Mouse (Mus musculus): Measurements from ENCODE around the gene Ganc. TPM values are rescaled to one million over a fixed set of nuclear protein-coding genes. Genes with fewer than 3 reads are reported as not detected.

Ganc gene
- total RNA-seq, 2 experiments from 2014 or later, result 27.6 to 29.0 TPM

DNA sequence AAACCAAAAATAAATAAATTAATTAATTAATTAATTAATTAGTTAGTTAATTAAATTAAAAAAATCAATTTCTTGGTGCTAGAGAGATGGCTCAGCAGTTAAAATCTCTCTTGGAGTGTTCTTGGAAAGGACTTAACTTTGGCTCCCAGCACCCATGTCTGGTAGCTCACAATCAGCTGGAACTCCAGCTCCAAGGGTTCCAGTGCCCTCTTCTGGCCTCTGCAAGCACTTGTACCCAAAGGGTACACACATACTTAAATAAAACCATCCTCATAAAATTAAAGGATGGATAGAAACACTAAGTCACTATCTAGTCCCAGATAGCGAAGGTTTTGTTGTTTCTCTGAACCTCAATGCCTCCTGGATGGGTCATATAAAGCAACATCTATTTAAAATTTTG, 43.6 kb downstream of the Ganc start:
- DNase-seq (ENCODE audit: low spot score in 2 of 2), result no peak

GRCm38 (mm10) chr2:120450724-120451123, 47.0 kb downstream of the Ganc start:
- DNase-seq (ENCODE audit: low spot score in 2 of 2), result no peak

GRCm38 (mm10) chr2:120452600-120452999, 48.9 kb downstream of the Ganc start:
- no peak for DNase-seq (ENCODE audit: low spot score in 2 of 2)

- no peak for DNase-seq (ENCODE audit: low spot score in 2 of 2)
Measured at GRCm38 (mm10) chr2:120454987-120455386, 51.3 kb downstream of the Ganc start.

- DNase-seq (ENCODE audit: low spot score in 2 of 2), result no peak
Measured at GRCm38 (mm10) chr2:120455719-120456118, 52.0 kb downstream of the Ganc start, which contains the start of gene Capn3. Capn3 (plus strand) TSS chr2:120456019.

DNA sequence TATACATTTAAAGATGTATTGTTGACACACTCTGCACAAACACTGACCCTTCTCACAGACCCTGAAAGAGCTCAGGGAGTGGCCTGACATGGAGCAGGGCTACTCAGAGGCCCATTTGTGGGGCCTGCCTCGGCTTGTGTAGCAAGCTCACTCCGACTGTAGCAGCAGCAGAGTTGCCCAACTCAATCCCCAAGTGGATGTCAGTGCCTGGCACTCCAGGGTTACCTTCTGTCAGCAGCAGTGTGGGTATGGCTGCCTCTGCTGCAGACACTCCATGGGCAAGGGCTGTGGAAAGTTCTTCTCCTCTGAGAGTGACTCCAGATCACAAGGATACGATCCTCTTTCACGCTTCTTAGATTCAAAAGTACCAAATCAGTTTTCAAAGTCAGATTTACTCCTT, 56.5 kb downstream of the Ganc start:
- DNase-seq (ENCODE audit: low spot score in 2 of 2), result no peak

DNA sequence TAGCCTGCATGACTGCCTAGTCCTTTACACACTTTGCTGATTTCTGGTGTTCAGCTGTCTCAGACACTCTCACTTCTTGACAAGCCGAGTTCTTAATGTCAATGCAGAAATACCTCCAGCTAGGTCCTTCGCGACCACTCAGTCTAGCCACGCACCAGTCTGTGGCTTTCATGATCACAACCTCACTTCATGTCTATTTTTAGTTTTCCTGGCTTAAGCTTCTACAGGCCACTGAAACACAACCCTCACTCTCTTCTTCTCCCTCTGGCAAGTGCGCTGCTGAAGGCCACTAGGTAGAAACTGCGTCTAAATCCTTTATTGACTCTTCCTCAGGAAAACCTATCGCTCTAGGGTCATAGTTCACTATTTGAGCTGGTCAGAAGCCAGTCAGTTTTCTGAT, 59.6 kb downstream of the Ganc start:
- no peak for DNase-seq (ENCODE audit: low spot score in 2 of 2)

- no peak for DNase-seq (ENCODE audit: low spot score in 2 of 2)
Measured at GRCm38 (mm10) chr2:120464091-120464490, 60.4 kb downstream of the Ganc start.

GRCm38 (mm10) chr2:120464732-120465396, 61.2 kb downstream of the Ganc start:
- no peak for DNase-seq (ENCODE audit: low spot score in 2 of 2)

DNA sequence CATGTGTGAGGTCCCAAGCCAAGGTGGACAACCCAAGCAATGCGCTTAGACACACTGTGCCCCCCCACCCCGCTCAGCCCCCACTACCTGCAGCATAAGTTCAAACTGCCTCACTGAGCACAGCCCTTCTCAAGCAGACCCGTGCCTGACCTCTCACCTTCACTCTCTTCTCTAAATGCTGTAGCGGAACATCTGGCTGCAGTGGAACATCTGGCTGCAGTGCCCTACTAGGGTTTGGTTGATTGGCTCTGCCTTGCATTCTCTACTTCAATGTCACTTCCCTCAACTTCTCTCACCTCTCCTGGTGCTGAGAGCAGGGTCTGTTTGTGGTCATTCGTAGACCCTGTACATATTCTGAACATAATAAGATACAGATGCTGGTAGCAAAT, 61.7 kb downstream of the Ganc start:
- no peak for DNase-seq (ENCODE audit: low spot score in 2 of 2)

DNA sequence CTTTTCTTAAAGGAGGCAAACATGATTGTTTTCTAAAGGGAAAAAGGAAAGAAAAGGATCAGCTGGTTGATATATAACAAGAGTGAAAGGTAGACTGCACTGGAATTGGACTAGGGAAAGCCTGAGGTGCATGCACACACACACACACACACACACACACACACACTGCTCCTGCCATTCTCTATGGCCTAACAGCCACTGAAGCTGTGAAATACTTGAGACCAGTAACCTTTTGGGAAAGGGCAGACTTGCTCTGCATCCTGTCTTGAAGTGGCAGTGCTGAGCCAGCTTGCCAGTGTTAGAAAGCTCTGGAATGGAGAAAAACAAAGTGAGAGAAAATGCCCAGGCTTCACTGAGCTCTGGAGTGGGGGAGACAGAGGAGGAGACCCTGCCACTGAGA, 64.3 kb downstream of the Ganc start:
- no peak for DNase-seq (ENCODE audit: low spot score in 2 of 2)

- DNase-seq (ENCODE audit: low spot score in 2 of 2), result no peak
Measured at GRCm38 (mm10) chr2:120469220-120469619, 65.5 kb downstream of the Ganc start.

GRCm38 (mm10) chr2:120469715-120470114, 66.0 kb downstream of the Ganc start:
- no peak for DNase-seq (ENCODE audit: low spot score in 2 of 2)

- DNase-seq (ENCODE audit: low spot score in 2 of 2), result no peak
Measured at GRCm38 (mm10) chr2:120470856-120471255, 67.2 kb downstream of the Ganc start.

- DNase-seq (ENCODE audit: low spot score in 2 of 2), result no peak
Measured at GRCm38 (mm10) chr2:120476277-120477087, 72.8 kb downstream of the Ganc start.

- DNase-seq (ENCODE audit: low spot score in 2 of 2), result peak; percentile 29 to 57
Measured at GRCm38 (mm10) chr2:120478600-120478999, 74.9 kb downstream of the Ganc start.

DNA sequence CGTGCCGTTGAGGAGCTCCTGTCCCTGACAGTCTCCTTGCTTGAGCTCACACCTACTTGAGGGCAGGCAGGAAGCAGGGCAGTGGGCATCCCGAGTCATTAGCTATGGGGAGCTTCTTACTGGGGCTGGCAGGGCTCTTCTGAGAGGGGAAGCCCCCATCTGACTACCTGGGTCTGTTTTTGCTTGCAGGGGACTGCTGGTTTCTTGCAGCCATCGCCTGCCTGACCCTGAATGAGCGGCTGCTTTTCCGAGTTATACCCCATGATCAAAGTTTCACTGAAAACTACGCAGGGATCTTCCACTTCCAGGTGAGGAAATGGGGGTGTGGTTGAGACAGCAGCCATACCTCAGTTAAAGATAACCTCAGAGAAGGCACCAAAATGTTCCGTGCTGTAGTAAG, 78.2 kb downstream of the Ganc start:
- no peak for DNase-seq (ENCODE audit: low spot score in 2 of 2)

GRCm38 (mm10) chr2:120482506-120483389, 79.1 kb downstream of the Ganc start:
- DNase-seq (ENCODE audit: low spot score in 2 of 2), result no peak

DNA sequence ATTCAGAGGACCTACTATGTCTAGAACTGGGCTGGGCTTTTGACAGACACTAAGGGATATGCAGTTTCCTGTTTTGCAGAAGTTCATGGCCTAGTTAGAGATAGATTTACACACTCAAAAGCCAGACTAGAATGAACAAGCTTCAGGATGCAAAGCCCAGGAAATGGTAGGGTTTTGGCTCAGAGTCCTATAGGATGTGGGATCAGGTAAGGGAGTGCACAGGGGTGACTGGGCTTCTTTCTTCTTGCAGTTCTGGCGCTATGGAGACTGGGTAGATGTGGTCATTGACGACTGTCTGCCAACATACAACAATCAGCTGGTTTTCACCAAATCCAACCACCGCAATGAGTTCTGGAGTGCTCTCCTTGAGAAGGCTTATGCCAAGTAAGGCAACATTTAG, 80.5 kb downstream of the Ganc start:
- no peak for DNase-seq (ENCODE audit: low spot score in 2 of 2)

DNA sequence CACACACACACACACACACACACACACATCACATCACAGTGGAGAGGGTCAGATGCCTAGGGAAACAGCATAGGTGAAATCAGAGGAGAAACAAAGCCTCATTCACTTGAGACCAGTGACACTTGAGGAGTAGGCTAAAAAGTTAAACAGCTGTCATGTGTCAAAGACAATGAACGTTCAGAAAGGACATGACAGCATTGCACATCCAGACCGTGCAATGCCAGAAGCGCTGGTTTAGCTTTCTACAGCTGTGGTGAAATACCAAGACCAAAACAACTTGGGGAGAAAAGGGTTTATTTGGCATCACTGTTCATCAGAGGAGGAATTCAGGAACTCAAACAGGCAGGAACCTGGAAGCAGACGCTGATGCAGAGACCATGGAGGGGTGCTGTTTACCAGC, 89.6 kb downstream of the Ganc start:
- no peak for DNase-seq (ENCODE audit: low spot score in 2 of 2)

- no peak for DNase-seq (ENCODE audit: low spot score in 2 of 2)
Measured at GRCm38 (mm10) chr2:120496511-120496910, 92.8 kb downstream of the Ganc start.

Measured in adrenal gland, postnatal 4 days (tissue).